Mouse (Mus musculus) monocyte, adult 2 months (primary cell): ENCODE measurements at regions not wholly inside any gene's neighbourhood (a gene's known extent, or its start where the extent isn't known, plus 50 kb on each side); places are given as distances from the start of the nearest gene placed in this dataset.
"Not testable (repeated sequence)": the region's sequence is repeated elsewhere in the genome, so short reads cannot be mapped to it uniquely, and the experiment has no call there.

Experiments used
- DNase-seq, 2 experiments: peaks; one replicate each; pipeline ENCODE4 v3.0.0; 2022; ENCODE audit warnings: low spot score in 2 of 2, low read depth in 1 of 2

GRCm38 (mm10) chr3:21726747-21727505, 349.5 kb upstream of the Tbl1xr1 start:
- DNase-seq: no peak

GRCm38 (mm10) chr3:21728019-21728418, 348.4 kb upstream of the Tbl1xr1 start:
- no peak for DNase-seq

- no peak for DNase-seq
These were observed 347.1 kb upstream of the Tbl1xr1 start for GRCm38 (mm10) chr3:21729328-21729727.

- DNase-seq: not testable (repeated sequence)
These were observed 340.8 kb upstream of the Tbl1xr1 start for GRCm38 (mm10) chr3:21735688-21736087.

- no peak for DNase-seq
These were observed 336.7 kb upstream of the Tbl1xr1 start for GRCm38 (mm10) chr3:21739720-21740119.

GRCm38 (mm10) chr3:21744107-21744506, 332.3 kb upstream of the Tbl1xr1 start:
- DNase-seq: no peak

- no peak for DNase-seq
These were observed 315.8 kb upstream of the Tbl1xr1 start for GRCm38 (mm10) chr3:21760516-21761218.

- no peak for DNase-seq
These were observed 315.2 kb upstream of the Tbl1xr1 start for GRCm38 (mm10) chr3:21761219-21761600.

GRCm38 (mm10) chr3:21761909-21762308, 314.5 kb upstream of the Tbl1xr1 start:
- DNase-seq: no peak

GRCm38 (mm10) chr3:21768081-21768480, 308.4 kb upstream of the Tbl1xr1 start:
- no peak for DNase-seq

GRCm38 (mm10) chr3:21769920-21770547, 306.4 kb upstream of the Tbl1xr1 start:
- DNase-seq: no peak

- no peak for DNase-seq
These were observed 304.6 kb upstream of the Tbl1xr1 start for GRCm38 (mm10) chr3:21771752-21772298.

GRCm38 (mm10) chr3:21774172-21774842, 302.1 kb upstream of the Tbl1xr1 start:
- DNase-seq: no peak

GRCm38 (mm10) chr3:21778789-21779188, 297.7 kb upstream of the Tbl1xr1 start:
- DNase-seq: no peak

- DNase-seq: no peak
These were observed 284.3 kb upstream of the Tbl1xr1 start for GRCm38 (mm10) chr3:21791983-21792631.

GRCm38 (mm10) chr3:21798139-21798538, 278.3 kb upstream of the Tbl1xr1 start:
- no peak for DNase-seq

GRCm38 (mm10) chr3:21803886-21804285, 272.6 kb upstream of the Tbl1xr1 start:
- not testable (repeated sequence) for DNase-seq

GRCm38 (mm10) chr3:21806494-21807157, 269.8 kb upstream of the Tbl1xr1 start:
- no peak for DNase-seq

GRCm38 (mm10) chr3:21808539-21808938, 267.9 kb upstream of the Tbl1xr1 start:
- DNase-seq: no peak

- no peak for DNase-seq
These were observed 266.5 kb upstream of the Tbl1xr1 start for GRCm38 (mm10) chr3:21809769-21810470.
